Mouse (Mus musculus): ENCODE results near the gene Tars2. TPM values are rescaled to one million over a fixed set of nuclear protein-coding genes. Genes with fewer than 3 reads are reported as not detected.

Gene Tars2
- polyA plus RNA-seq, 1 experiment, result 1.7 TPM

GRCm38 (mm10) chr3:95740406-95740805, 19.6 kb downstream of the Tars2 start:
- peaks cover 20% of the 10 kb centered on the region for H3K4me1 ChIP-seq (ENCODE audit: control insufficient read depth)
- H3K9me3 ChIP-seq (ENCODE audit: control insufficient read depth, low read length), result no peaks in the 10 kb centered on the region
- no peak for TF ChIP-seq TAL1 (IDR thresholded peaks at IDR 0.05; ENCODE audit: low read length)
- TF ChIP-seq GATA1 (IDR thresholded peaks at IDR 0.05; ENCODE audit: low read length), result no peak
- peaks cover 91% of the 10 kb centered on the region for H3K36me3 ChIP-seq (ENCODE audit: control insufficient read depth)
- H3K4me3 ChIP-seq (replicated peaks), result no peak overlapping the region
- H3K27me3 ChIP-seq (ENCODE audit: control insufficient read depth), result no peaks in the 10 kb centered on the region

GRCm38 (mm10) chr3:95739353-95740104, 20.5 kb downstream of the Tars2 start, which contains the start of gene Ecm1:
Ecm1 (minus strand) TSS chr3:95739569.
- peaks cover 88% of the 10 kb centered on the region for H3K36me3 ChIP-seq (ENCODE audit: control insufficient read depth)

GRCm38 (mm10) chr3:95735071-95735670, 24.8 kb downstream of the Tars2 start:
- no peaks in the 10 kb centered on the region for H3K27me3 ChIP-seq (ENCODE audit: control insufficient read depth)
- no peak overlapping the region for H3K4me3 ChIP-seq (replicated peaks)
- TF ChIP-seq TAL1 (IDR thresholded peaks at IDR 0.05; ENCODE audit: low read length) (no peak), GATA1 (IDR thresholded peaks at IDR 0.05; ENCODE audit: low read length) (no peak)
- no peaks in the 10 kb centered on the region for H3K9me3 ChIP-seq (ENCODE audit: control insufficient read depth, low read length)
- H3K4me1 ChIP-seq (ENCODE audit: control insufficient read depth), result peaks cover 43% of the 10 kb centered on the region
- H3K36me3 ChIP-seq (ENCODE audit: control insufficient read depth), result peaks cover 44% of the 10 kb centered on the region

More at GRCm38 (mm10) chr3:95739353-95740104, 20.5 kb downstream of the Tars2 start, which contains the start of gene Ecm1:
- no peak within 1 kb of the TSS for H3K4me3 ChIP-seq (replicated peaks)
- H3K27me3 ChIP-seq (ENCODE audit: control insufficient read depth), result no peaks in the 10 kb centered on the region
- H3K9me3 ChIP-seq (ENCODE audit: control insufficient read depth, low read length), result no peaks in the 10 kb centered on the region
- peaks cover 28% of the 10 kb centered on the region for H3K4me1 ChIP-seq (ENCODE audit: control insufficient read depth)
- TF ChIP-seq GATA1 (IDR thresholded peaks at IDR 0.05; ENCODE audit: low read length) (no peak), TAL1 (IDR thresholded peaks at IDR 0.05; ENCODE audit: low read length) (no peak)

- no peak overlapping the region for H3K4me3 ChIP-seq (replicated peaks)
- H3K9me3 ChIP-seq (ENCODE audit: control insufficient read depth, low read length), result no peaks in the 10 kb centered on the region
- TF ChIP-seq GATA1 (IDR thresholded peaks at IDR 0.05; ENCODE audit: low read length) (no peak), TAL1 (IDR thresholded peaks at IDR 0.05; ENCODE audit: low read length) (no peak)
- H3K27me3 ChIP-seq (ENCODE audit: control insufficient read depth), result no peaks in the 10 kb centered on the region
- H3K36me3 ChIP-seq (ENCODE audit: control insufficient read depth), result peaks cover 34% of the 10 kb centered on the region
- H3K4me1 ChIP-seq (ENCODE audit: control insufficient read depth), result peaks cover 38% of the 10 kb centered on the region
These were observed 25.8 kb downstream of the Tars2 start for GRCm38 (mm10) chr3:95734092-95734702.

GRCm38 (mm10) chr3:95732744-95733521, 27.1 kb downstream of the Tars2 start:
- TF ChIP-seq TAL1 (IDR thresholded peaks at IDR 0.05; ENCODE audit: low read length), result no peak
- TF ChIP-seq GATA1 (IDR thresholded peaks at IDR 0.05; ENCODE audit: low read length), result no peak
- Histone ChIP-seq H3K4me1 (ENCODE audit: control insufficient read depth) (peaks cover 37% of the 10 kb centered on the region), H3K27me3 (ENCODE audit: control insufficient read depth) (no peaks in the 10 kb centered on the region), H3K4me3 (replicated peaks) (no peak overlapping the region), H3K9me3 (ENCODE audit: control insufficient read depth, low read length) (no peaks in the 10 kb centered on the region), H3K36me3 (ENCODE audit: control insufficient read depth) (peaks cover 24% of the 10 kb centered on the region)

- TF ChIP-seq GATA1 (IDR thresholded peaks at IDR 0.05; ENCODE audit: low read length) (no peak), TAL1 (IDR thresholded peaks at IDR 0.05; ENCODE audit: low read length) (no peak)
- H3K9me3 ChIP-seq (ENCODE audit: control insufficient read depth, low read length), result no peaks in the 10 kb centered on the region
- no peak overlapping the region for H3K4me3 ChIP-seq (replicated peaks)
- H3K27me3 ChIP-seq (ENCODE audit: control insufficient read depth), result no peaks in the 10 kb centered on the region
- H3K4me1 ChIP-seq (ENCODE audit: control insufficient read depth), result peaks cover 37% of the 10 kb centered on the region
- H3K36me3 ChIP-seq (ENCODE audit: control insufficient read depth), result peaks cover 21% of the 10 kb centered on the region
These were observed 27.7 kb downstream of the Tars2 start for GRCm38 (mm10) chr3:95732297-95732696.

- Histone ChIP-seq H3K4me3 (replicated peaks) (no peak overlapping the region), H3K4me1 (ENCODE audit: control insufficient read depth) (peaks cover 37% of the 10 kb centered on the region)
- TF ChIP-seq GATA1 (IDR thresholded peaks at IDR 0.05; ENCODE audit: low read length) (no peak), TAL1 (IDR thresholded peaks at IDR 0.05; ENCODE audit: low read length) (no peak)
These were observed 28.2 kb downstream of the Tars2 start for GRCm38 (mm10) chr3:95731802-95732201.

GRCm38 (mm10) chr3:95730431-95730830, 29.6 kb downstream of the Tars2 start:
- Histone ChIP-seq H3K27me3 (ENCODE audit: control insufficient read depth) (no peaks in the 10 kb centered on the region), H3K4me3 (replicated peaks) (no peak overlapping the region), H3K36me3 (ENCODE audit: control insufficient read depth) (peaks cover 5% of the 10 kb centered on the region), H3K4me1 (ENCODE audit: control insufficient read depth) (peaks cover 32% of the 10 kb centered on the region), H3K9me3 (ENCODE audit: control insufficient read depth, low read length) (no peaks in the 10 kb centered on the region)
- TF ChIP-seq TAL1 (IDR thresholded peaks at IDR 0.05; ENCODE audit: low read length), result no peak
- TF ChIP-seq GATA1 (IDR thresholded peaks at IDR 0.05; ENCODE audit: low read length), result no peak

More at GRCm38 (mm10) chr3:95731802-95732201, 28.2 kb downstream of the Tars2 start:
- no peaks in the 10 kb centered on the region for H3K27me3 ChIP-seq (ENCODE audit: control insufficient read depth)
- no peaks in the 10 kb centered on the region for H3K9me3 ChIP-seq (ENCODE audit: control insufficient read depth, low read length)
- H3K36me3 ChIP-seq (ENCODE audit: control insufficient read depth), result peaks cover 19% of the 10 kb centered on the region

Data from erythroblast, embryonic 14.5 days (primary cell).